Mouse (Mus musculus) brain, embryonic 14.5 days (tissue): ENCODE data around the gene Mrpl24. TPM values are rescaled to one million over a fixed set of nuclear protein-coding genes. Genes with fewer than 3 reads are reported as not detected.

Experiments used
- DNase-seq: peaks from one replicate; pipeline ENCODE4 v3.0.0-alpha.2; 2011; ENCODE audit warnings: low read depth
- CTCF ChIP-seq: fragments of 200-500 bp; IDR thresholded peaks from 2 replicates; pipeline ENCODE4 v1.5.1; 2012; ENCODE audit warnings: inconsistent platforms, mild to moderate bottlenecking, moderate library complexity, borderline replicate concordance; ENCODE audit not compliant: insufficient read depth, insufficient read length; ENCODE audit errors: extremely low read depth
- POLR2A ChIP-seq: fragments of 200-500 bp; IDR thresholded peaks from 2 replicates; pipeline ENCODE4 v1.6.1; 2012; ENCODE audit warnings: mild to moderate bottlenecking, inconsistent platforms, borderline replicate concordance; ENCODE audit not compliant: poor library complexity, insufficient read depth, insufficient read length, severe bottlenecking; ENCODE audit errors: extremely low read depth
- polyA plus RNA-seq: library from polyadenylated mRNA; depleted of rRNA; stranded (reverse); fragments of >200 nt; gene quantifications from 2 replicates; pipeline ENCODE4 v1.2.3, GENCODE M21; 2012; rRNA removed

Gene Mrpl24
- polyA plus RNA-seq, 1 experiment = 76.1 TPM

- TF ChIP-seq POLR2A = no peak
- TF ChIP-seq CTCF = no peak
- DNase-seq = no peak
Observed at GRCm38 (mm10) chr3:87958476-87958875, 39.2 kb downstream of the Mrpl24 start.

- no peak for DNase-seq
- TF ChIP-seq POLR2A (no peak), CTCF (no peak)
Observed at GRCm38 (mm10) chr3:87958967-87959366, 39.7 kb downstream of the Mrpl24 start.

- DNase-seq = no peak
- no peak for TF ChIP-seq POLR2A
Observed at GRCm38 (mm10) chr3:87959371-87959770, 40.1 kb downstream of the Mrpl24 start.

- TF ChIP-seq CTCF = no peak
- TF ChIP-seq POLR2A = no peak
- no peak for DNase-seq
Observed at GRCm38 (mm10) chr3:87960191-87960585, 40.9 kb downstream of the Mrpl24 start.

- TF ChIP-seq CTCF = peak; percentile 96
- peak; percentile 57; the same call in 1 of the 2 replicates for TF ChIP-seq POLR2A
Observed at GRCm38 (mm10) chr3:87960586-87961191, 41.4 kb downstream of the Mrpl24 start.

GRCm38 (mm10) chr3:87970184-87970938, 51.1 kb downstream of the Mrpl24 start:
- TF ChIP-seq CTCF = peak; percentile 74; the same call in 1 of the 2 replicates
- TF ChIP-seq POLR2A = no peak

More at GRCm38 (mm10) chr3:87960586-87961191, 41.4 kb downstream of the Mrpl24 start:
- peak; percentile 99 for DNase-seq

GRCm38 (mm10) chr3:87970939-87971488, 51.7 kb downstream of the Mrpl24 start, which contains the start of gene Nes:
TSS of gene Nes (plus strand) at chr3:87971078.
- DNase-seq = peak; percentile 95
- TF ChIP-seq CTCF (no peak), POLR2A (peak; percentile 59; the same call in 1 of the 2 replicates)

More at GRCm38 (mm10) chr3:87970184-87970938, 51.1 kb downstream of the Mrpl24 start:
- peak; percentile 86 for DNase-seq

GRCm38 (mm10) chr3:87971489-87972202, 52.3 kb downstream of the Mrpl24 start:
- no peak for TF ChIP-seq POLR2A
- TF ChIP-seq CTCF = no peak
- DNase-seq = peak; percentile 56

GRCm38 (mm10) chr3:87972203-87972664, 52.9 kb downstream of the Mrpl24 start:
- peak; percentile 70 for DNase-seq
- no peak for TF ChIP-seq CTCF
- TF ChIP-seq POLR2A = no peak

- DNase-seq = peak; percentile 49
- TF ChIP-seq POLR2A (no peak), CTCF (no peak)
Observed at GRCm38 (mm10) chr3:87972776-87973175, 53.5 kb downstream of the Mrpl24 start.

Other genes starting within 250 kb of the Mrpl24 start
- 0.34 and 1.0 TPM in 2 replicates for gene Lrrc71, start 170.9 kb upstream of the Mrpl24 start, polyA plus RNA-seq
- 1.4 and 3.8 TPM in 2 replicates for gene Ntrk1, start 124.3 kb upstream of the Mrpl24 start, polyA plus RNA-seq
- gene Insrr, start 122.6 kb upstream of the Mrpl24 start, polyA plus RNA-seq = 1.5 and 1.7 TPM in 2 replicates
- 14.0 and 16.9 TPM in 2 replicates for gene Pear1, start 95.2 kb upstream of the Mrpl24 start, polyA plus RNA-seq
- gene Sh2d2a, start 72.8 kb upstream of the Mrpl24 start, polyA plus RNA-seq = 0.04 TPM in 1 of 2 replicates, not detected in the other
- gene Prcc, start 33.9 kb upstream of the Mrpl24 start, polyA plus RNA-seq = 51.3 and 63.9 TPM in 2 replicates
- gene Hdgf, start 13.2 kb upstream of the Mrpl24 start, polyA plus RNA-seq = 164 and 172 TPM in 2 replicates
- 29.2 and 29.4 TPM in 2 replicates for gene Isg20l2, start 10.8 kb downstream of the Mrpl24 start, polyA plus RNA-seq
- 41.0 and 55.9 TPM in 2 replicates for gene Rrnad1, start 11.2 kb downstream of the Mrpl24 start, polyA plus RNA-seq
- gene Crabp2, start 29.2 kb downstream of the Mrpl24 start, polyA plus RNA-seq = 20.0 and 33.4 TPM in 2 replicates
- gene Nes, start 51.6 kb downstream of the Mrpl24 start, polyA plus RNA-seq = 29.1 and 44.3 TPM in 2 replicates
- 56.8 and 62.0 TPM in 2 replicates for gene Bcan, start 80.7 kb downstream of the Mrpl24 start, polyA plus RNA-seq
- gene Hapln2, start 108.1 kb downstream of the Mrpl24 start, polyA plus RNA-seq = 0.68 and 1.6 TPM in 2 replicates
- gene Gpatch4, start 123.6 kb downstream of the Mrpl24 start, polyA plus RNA-seq = 8.3 and 15.6 TPM in 2 replicates
- gene Naxe, start 139.0 kb downstream of the Mrpl24 start, polyA plus RNA-seq = 87.8 and 101 TPM in 2 replicates
- not detected in 2 replicates for gene Ttc24, start 158.8 kb downstream of the Mrpl24 start, polyA plus RNA-seq
- 10.1 and 17.2 TPM in 2 replicates for gene Iqgap3, start 162.5 kb downstream of the Mrpl24 start, polyA plus RNA-seq
- gene Mef2d, start 222.9 kb downstream of the Mrpl24 start, polyA plus RNA-seq = 46.2 and 54.8 TPM in 2 replicates